Mouse (Mus musculus) bone marrow, adult 2 months (tissue): ENCODE data around the gene Rdh16.
"Not testable (repeated sequence)": the region's sequence is repeated elsewhere in the genome, so short reads cannot be mapped to it uniquely, and the experiment has no call there.

Experiments used
- CTCF ChIP-seq: fragments of 200-500 bp; IDR thresholded peaks from 2 replicates; pipeline ENCODE4 v1.5.1; 2011; ENCODE audit warnings: low read length, control low read depth; ENCODE audit not compliant: control insufficient read depth, insufficient read depth
- POLR2A ChIP-seq: fragments of 200-500 bp; IDR thresholded peaks from 2 replicates; pipeline ENCODE4 v1.6.1; 2011; ENCODE audit warnings: low read depth, mild to moderate bottlenecking, control low read depth, low read length, borderline replicate concordance; ENCODE audit not compliant: control insufficient read depth

- TF ChIP-seq POLR2A, CTCF: not testable (repeated sequence)
These were observed 45.0 kb downstream of the Rdh16 start for GRCm38 (mm10) chr10:127845945-127846344.
